Mouse (Mus musculus): Measurements from ENCODE around the gene Spcs1. TPM values are rescaled to one million over a fixed set of nuclear protein-coding genes. Genes with fewer than 3 reads are reported as not detected.

Spcs1 gene
- total and polyA plus RNA-seq, 3 experiments = 123 to 145 (median 137) TPM

DNA sequence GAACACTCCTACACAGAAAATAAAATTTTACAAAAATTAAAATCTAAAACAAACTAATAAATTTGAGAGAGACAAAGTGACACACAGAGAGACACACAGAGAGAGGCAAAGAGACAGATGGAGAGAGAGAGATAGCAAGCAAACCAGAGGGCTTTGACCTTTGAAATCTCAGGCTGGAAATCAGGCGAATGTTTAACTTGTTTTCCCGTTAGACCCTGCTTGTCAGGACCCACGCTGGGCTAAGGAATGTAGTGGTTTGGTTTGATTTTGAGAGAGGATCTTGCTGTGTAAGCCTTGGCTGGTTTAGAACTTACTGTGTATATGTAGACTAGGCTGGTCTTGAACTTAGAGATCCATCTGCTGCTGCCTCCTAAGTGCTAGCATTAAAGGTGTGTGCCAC lies 25.2 kb downstream of the Spcs1 start:
- Histone ChIP-seq H3K27me3 (ENCODE audit: control insufficient read depth, insufficient read depth, low read length) (no peaks in the 10 kb centered on the region), H3K9ac (ENCODE audit: low read depth, low read length) (no peak overlapping the region), H3K79me2 (replicated peaks; ENCODE audit: control insufficient read depth, insufficient read depth, low read length) (no peaks in the 10 kb centered on the region), H3K36me3 (ENCODE audit: control insufficient read depth, insufficient read depth, low read length) (no peaks in the 10 kb centered on the region), H3K27ac (no peak overlapping the region), H3K4me3 (no peak overlapping the region), H3K4me1 (ENCODE audit: control insufficient read depth, insufficient read depth, low read length) (no peaks in the 10 kb centered on the region; the same call in 1 of the 2 replicates)
- DNase-seq = no peak
- no peak for TF ChIP-seq POLR2A (IDR thresholded peaks at IDR 0.05; ENCODE audit: insufficient read depth, low read depth, low read length)
- TF ChIP-seq CTCF (IDR thresholded peaks at IDR 0.05) = no peak
- TF ChIP-seq EP300 (IDR thresholded peaks at IDR 0.05; ENCODE audit: insufficient read depth, low read depth, low read length) = no peak
- intact Hi-C loops (cut with DNase I) = no loop called here
- WGBS = 73% methylated on average over 3 of the region's 3 CpGs

DNA sequence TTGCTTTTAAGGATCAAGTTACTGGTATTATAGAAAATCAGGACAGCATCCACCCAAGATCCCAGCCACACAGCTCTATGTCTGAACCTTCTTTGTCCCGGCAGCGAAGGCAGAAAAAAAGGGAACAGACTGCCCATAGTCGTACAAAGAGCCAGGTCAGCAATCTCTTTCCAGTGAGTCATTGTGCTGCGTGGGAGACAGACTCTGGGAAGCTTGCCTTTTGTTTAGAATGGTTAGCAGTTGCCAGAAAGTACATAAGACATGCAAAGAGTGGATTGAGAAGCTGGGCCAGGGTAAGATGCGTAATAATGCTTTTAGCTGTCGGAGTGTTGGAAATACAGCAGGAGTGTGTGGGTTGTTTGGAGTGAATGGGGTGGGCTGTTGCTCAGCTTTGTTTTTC lies 27.3 kb downstream of the Spcs1 start:
- intact Hi-C loops (cut with DNase I) = no loop called here
- H3K4me3 ChIP-seq = no peak overlapping the region
- peak in 1 of 2 experiments; percentile 28 for DNase-seq
- H3K9ac ChIP-seq (ENCODE audit: low read depth, low read length) = no peak overlapping the region
- 48% methylated on average over 6 of the region's 6 CpGs for WGBS
- no peaks in the 10 kb centered on the region for H3K36me3 ChIP-seq (ENCODE audit: control insufficient read depth, insufficient read depth, low read length)
- H3K27ac ChIP-seq = no peak overlapping the region
- no peaks in the 10 kb centered on the region for H3K79me2 ChIP-seq (replicated peaks; ENCODE audit: control insufficient read depth, insufficient read depth, low read length)
- H3K4me1 ChIP-seq (ENCODE audit: control insufficient read depth, insufficient read depth, low read length) = no peaks in the 10 kb centered on the region; the same call in 1 of the 2 replicates
- H3K27me3 ChIP-seq (ENCODE audit: control insufficient read depth, insufficient read depth, low read length) = no peaks in the 10 kb centered on the region
- no peak for TF ChIP-seq EP300 (IDR thresholded peaks at IDR 0.05; ENCODE audit: insufficient read depth, low read depth, low read length)
- TF ChIP-seq CTCF (IDR thresholded peaks at IDR 0.05) = no peak
- no peak for TF ChIP-seq POLR2A (IDR thresholded peaks at IDR 0.05; ENCODE audit: insufficient read depth, low read depth, low read length)

DNA sequence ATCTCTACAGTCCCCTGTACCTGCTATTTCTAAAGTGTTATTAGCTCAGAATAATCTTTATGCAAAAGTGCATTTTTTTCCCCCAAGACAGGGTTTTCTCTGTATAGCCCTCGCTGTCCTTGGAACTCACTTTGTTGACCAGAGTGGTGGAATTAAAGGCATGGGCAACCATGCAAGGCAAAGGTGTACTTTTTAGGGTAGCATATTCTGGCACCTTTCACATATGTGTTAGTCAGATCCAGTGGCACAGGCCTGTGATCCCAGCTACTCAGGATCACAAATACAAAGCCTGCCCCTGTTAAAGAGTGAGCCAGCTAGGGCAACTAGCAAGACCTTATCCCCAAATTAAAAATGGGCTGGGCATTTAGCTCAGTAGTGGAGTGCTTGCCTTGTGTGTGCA lies 41.1 kb downstream of the Spcs1 start:
- H3K79me2 ChIP-seq (replicated peaks; ENCODE audit: control insufficient read depth, insufficient read depth, low read length) = no peaks in the 10 kb centered on the region
- 92% methylated on average over 1 of the region's 1 CpGs for WGBS
- H3K27me3 ChIP-seq (ENCODE audit: control insufficient read depth, insufficient read depth, low read length) = no peaks in the 10 kb centered on the region
- H3K36me3 ChIP-seq (ENCODE audit: control insufficient read depth, insufficient read depth, low read length) = no peaks in the 10 kb centered on the region
- no peak overlapping the region for H3K27ac ChIP-seq
- no peak overlapping the region for H3K9ac ChIP-seq (ENCODE audit: low read depth, low read length)
- no peak overlapping the region for H3K4me3 ChIP-seq
- TF ChIP-seq EP300 (IDR thresholded peaks at IDR 0.05; ENCODE audit: insufficient read depth, low read depth, low read length) (no peak), POLR2A (IDR thresholded peaks at IDR 0.05; ENCODE audit: insufficient read depth, low read depth, low read length) (no peak), CTCF (IDR thresholded peaks at IDR 0.05) (no peak)
- no peaks in the 10 kb centered on the region for H3K4me1 ChIP-seq (ENCODE audit: control insufficient read depth, insufficient read depth, low read length)
- intact Hi-C loops (cut with DNase I) = no loop called here
- no peak for DNase-seq

DNA sequence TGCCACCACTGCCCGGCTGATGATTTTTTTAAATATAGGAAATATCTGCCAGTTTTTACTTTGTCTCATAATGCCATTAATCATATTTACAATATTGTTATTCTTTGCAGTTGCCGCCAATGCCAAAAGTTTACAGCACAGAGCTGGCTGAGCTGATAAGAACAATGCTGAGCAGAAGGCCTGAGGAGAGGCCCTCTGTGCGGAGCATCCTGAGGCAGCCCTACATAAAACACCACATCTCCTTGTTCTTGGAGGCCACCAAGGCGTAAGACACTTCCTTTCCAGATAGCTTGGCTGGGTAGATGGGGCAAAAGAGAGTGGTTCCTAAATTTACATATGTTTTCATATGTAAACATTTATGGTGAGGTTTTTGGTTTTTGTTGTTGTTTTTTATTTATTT lies 42.4 kb downstream of the Spcs1 start:
- TF ChIP-seq POLR2A (IDR thresholded peaks at IDR 0.05; ENCODE audit: insufficient read depth, low read depth, low read length) (no peak), CTCF (IDR thresholded peaks at IDR 0.05) (no peak)
- no peaks in the 10 kb centered on the region for H3K79me2 ChIP-seq (replicated peaks; ENCODE audit: control insufficient read depth, insufficient read depth, low read length)
- intact Hi-C loops (cut with DNase I) = no loop called here
- no peak overlapping the region for H3K4me3 ChIP-seq
- H3K4me1 ChIP-seq (ENCODE audit: control insufficient read depth, insufficient read depth, low read length) = no peaks in the 10 kb centered on the region
- no peaks in the 10 kb centered on the region for H3K36me3 ChIP-seq (ENCODE audit: control insufficient read depth, insufficient read depth, low read length)
- 90% methylated on average over 4 of the region's 4 CpGs for WGBS
- no peak for DNase-seq
- H3K27ac ChIP-seq = no peak overlapping the region
- no peaks in the 10 kb centered on the region for H3K27me3 ChIP-seq (ENCODE audit: control insufficient read depth, insufficient read depth, low read length)
- no peak overlapping the region for H3K9ac ChIP-seq (ENCODE audit: low read depth, low read length)

DNA sequence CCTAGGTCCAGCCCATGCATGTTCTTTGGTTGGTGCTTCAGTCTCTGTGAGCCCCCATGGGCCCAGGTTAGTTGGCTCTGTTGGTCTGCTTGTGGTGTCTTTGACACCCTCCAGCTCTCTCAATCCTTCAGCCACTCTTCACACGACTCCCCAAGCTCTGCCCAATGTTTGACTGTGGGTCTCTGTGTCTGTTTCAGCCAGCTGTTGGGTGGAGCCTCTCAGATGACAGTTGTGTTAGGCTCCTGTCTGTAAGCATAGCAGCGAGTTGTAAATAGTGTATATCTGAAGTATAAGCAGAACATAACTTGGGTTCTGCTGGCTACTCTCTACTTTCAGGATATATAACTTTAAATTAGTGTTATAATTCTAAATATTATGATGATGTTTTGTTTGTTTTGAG lies 43.0 kb downstream of the Spcs1 start:
- H3K79me2 ChIP-seq (replicated peaks; ENCODE audit: control insufficient read depth, insufficient read depth, low read length) = no peaks in the 10 kb centered on the region
- DNase-seq = no peak
- TF ChIP-seq EP300 (IDR thresholded peaks at IDR 0.05; ENCODE audit: insufficient read depth, low read depth, low read length) = no peak
- no peak for TF ChIP-seq POLR2A (IDR thresholded peaks at IDR 0.05; ENCODE audit: insufficient read depth, low read depth, low read length)
- no peak for TF ChIP-seq CTCF (IDR thresholded peaks at IDR 0.05)
- no peaks in the 10 kb centered on the region for H3K4me1 ChIP-seq (ENCODE audit: control insufficient read depth, insufficient read depth, low read length)
- no peak overlapping the region for H3K4me3 ChIP-seq
- 81% methylated on average over 2 of the region's 2 CpGs for WGBS
- no peak overlapping the region for H3K27ac ChIP-seq
- intact Hi-C loops (cut with DNase I) = no loop called here
- H3K9ac ChIP-seq (ENCODE audit: low read depth, low read length) = no peak overlapping the region
- H3K36me3 ChIP-seq (ENCODE audit: control insufficient read depth, insufficient read depth, low read length) = no peaks in the 10 kb centered on the region
- no peaks in the 10 kb centered on the region for H3K27me3 ChIP-seq (ENCODE audit: control insufficient read depth, insufficient read depth, low read length)

DNA sequence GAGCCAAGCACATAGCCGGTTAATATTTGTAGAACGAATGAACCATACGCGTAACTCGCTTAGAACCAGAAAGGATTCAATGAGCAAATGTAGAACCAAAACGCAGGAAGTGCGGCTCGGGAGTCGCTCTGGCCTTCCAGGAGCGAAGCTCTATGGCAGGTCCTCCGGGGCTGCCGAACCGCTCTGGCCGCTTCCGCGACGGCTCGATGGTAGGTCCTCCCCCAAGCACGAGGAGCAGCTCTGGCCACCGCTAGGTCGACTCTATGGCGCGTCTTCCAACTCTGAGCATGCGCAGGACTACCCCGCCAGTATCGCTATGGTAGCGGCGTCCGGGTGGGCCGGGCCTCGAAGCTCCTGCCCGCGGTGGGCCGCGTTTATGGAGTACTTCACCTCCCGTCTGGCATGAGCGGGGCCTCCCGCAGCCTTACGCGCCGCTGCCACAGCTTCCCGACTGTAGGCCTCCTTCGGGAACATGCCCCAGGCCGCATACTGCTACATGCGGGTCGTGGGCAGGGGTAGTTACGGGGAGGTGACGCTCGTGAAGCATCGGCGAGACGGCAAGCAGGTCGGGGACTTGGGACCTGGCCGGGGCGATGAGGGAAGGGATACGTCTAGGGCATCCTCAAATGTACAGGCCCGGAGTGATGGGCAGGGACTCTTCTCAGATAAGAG lies 50.2 kb downstream of the Spcs1 start, which contains the start of gene Nek4:
Gene Nek4, plus strand, starts transcription at position 224 of the 672 bp plus-strand sequence.
- Histone ChIP-seq H3K4me1 (ENCODE audit: control insufficient read depth, insufficient read depth, low read length) (peaks cover 2% of the 10 kb centered on the region), H3K27me3 (ENCODE audit: control insufficient read depth, insufficient read depth, low read length) (no peaks in the 10 kb centered on the region), H3K4me3 (peak within 1 kb of the TSS; percentile 98), H3K9ac (ENCODE audit: low read depth, low read length) (peak within 1 kb of the TSS; percentile 96), H3K79me2 (replicated peaks; ENCODE audit: control insufficient read depth, insufficient read depth, low read length) (no peaks in the 10 kb centered on the region), H3K36me3 (ENCODE audit: control insufficient read depth, insufficient read depth, low read length) (no peaks in the 10 kb centered on the region), H3K27ac (peak within 1 kb of the TSS; percentile 79)
- intact Hi-C loops (cut with DNase I) = loop anchor here (2.0 kb wide), 1 partner anchor 124 kb away; no protein-coding TSS in a partner anchor
- TF ChIP-seq CTCF (IDR thresholded peaks at IDR 0.05) (peak; percentile 52), EP300 (IDR thresholded peaks at IDR 0.05; ENCODE audit: insufficient read depth, low read depth, low read length) (peak; percentile 67; the same call in 1 of the 2 replicates), POLR2A (IDR thresholded peaks at IDR 0.05; ENCODE audit: insufficient read depth, low read depth, low read length) (peak; percentile 74)
- peak; percentile 94 to 98 for DNase-seq
- under 1% methylated on average over 57 of the region's 57 CpGs for WGBS
